Mouse (Mus musculus) ES-E14 (cell line): ENCODE measurements around the gene Pdgfd. TPM values are rescaled to one million over a fixed set of nuclear protein-coding genes. Genes with fewer than 3 reads are reported as not detected.

Experiments
- DNase-seq: peaks from one replicate; pipeline ENCODE4 v3.0.0-alpha.2; 2013; ENCODE audit warnings: low read depth, low spot score
- H3K27ac ChIP-seq: 2 replicates; pipeline ENCODE4 v1.5.1; 2012; ENCODE audit warnings: low read depth, mild to moderate bottlenecking, low read length, moderate library complexity, mixed read lengths; ENCODE audit not compliant: poor library complexity, insufficient read depth, severe bottlenecking
- H3K36me3 ChIP-seq: 2 replicates; pipeline ENCODE4 v1.6.1; 2012; ENCODE audit warnings: mild to moderate bottlenecking, low read length, moderate library complexity, mixed read lengths; ENCODE audit not compliant: control insufficient read depth, poor library complexity, insufficient read depth, severe bottlenecking
- H3K4me1 ChIP-seq, 2 experiments: fragments of 150-350 bp in 1 of 2; sonication (generic) in 1 of 2; 2 replicates each; pipeline ENCODE4 v1.6.1; 2012; ENCODE audit warnings: low read length in 2 of 2, mild to moderate bottlenecking in 1 of 2, mixed read lengths in 1 of 2; ENCODE audit not compliant: control insufficient read depth in 2 of 2, insufficient read depth in 2 of 2, poor library complexity in 1 of 2
- H3K4me3 ChIP-seq, 2 experiments: fragments of 150-350 bp in 1 of 2; sonication (generic) in 1 of 2; 2 replicates each; pipeline ENCODE4 v1.5.1; 2012; ENCODE audit warnings: low read length in 2 of 2, low read depth in 1 of 2, mild to moderate bottlenecking in 1 of 2, mixed read lengths in 1 of 2; ENCODE audit not compliant: insufficient read depth in 1 of 2, poor library complexity in 1 of 2, severe bottlenecking in 1 of 2
- H3K9ac ChIP-seq: 2 replicates; pipeline ENCODE4 v1.6.1; 2012; ENCODE audit warnings: low read depth, mild to moderate bottlenecking, low read length, mixed read lengths; ENCODE audit not compliant: poor library complexity, insufficient read depth, severe bottlenecking
- H3K9me3 ChIP-seq: fragments of 150-350 bp; sonication (generic); 2 replicates; pipeline ENCODE4 v1.6.1; 2012; ENCODE audit warnings: low read depth, mild to moderate bottlenecking, low read length; ENCODE audit not compliant: control insufficient read depth, insufficient read depth
- CHD2 ChIP-seq: IDR thresholded peaks from 2 replicates; pipeline ENCODE4 v1.6.1; 2014; ENCODE audit warnings: mild to moderate bottlenecking, low read depth, low read length, inconsistent platforms
- HCFC1 ChIP-seq: IDR thresholded peaks from 2 replicates; pipeline ENCODE4 v1.6.1; 2012; ENCODE audit warnings: low read length, inconsistent platforms, borderline replicate concordance; ENCODE audit not compliant: insufficient read depth
- MAFK ChIP-seq: IDR thresholded peaks from 2 replicates; pipeline ENCODE4 v1.6.1; 2014; ENCODE audit warnings: mild to moderate bottlenecking, low read depth, low read length, inconsistent platforms; ENCODE audit not compliant: insufficient read depth
- ZC3H11A ChIP-seq: IDR thresholded peaks from 2 replicates; pipeline ENCODE4 v1.6.1; 2012; ENCODE audit warnings: low read depth, mild to moderate bottlenecking, inconsistent platforms, low read length, borderline replicate concordance
- ZNF384 ChIP-seq: IDR thresholded peaks from 2 replicates; pipeline ENCODE4 v1.6.1; 2012; ENCODE audit warnings: low read depth, low read length, inconsistent platforms
- in situ Hi-C, 2 experiments: fragments of 600-800 bp; cut with MboI; formaldehyde crosslinking; loops; one replicate each; pipeline ENCODE4 v1.15.1; 2025; ENCODE audit warnings: low sequenced_read_pairs in 2 of 2, inconsistent platforms in 1 of 2; ENCODE audit not compliant: unreplicated experiment in 2 of 2
- total RNA-seq: library from RNA; depleted of rRNA; stranded (reverse); fragments of 300-350 nt; gene quantifications from 2 replicates; pipeline ENCODE4 v1.2.3, GENCODE M21; 2012

Pdgfd gene
- total RNA-seq, 1 experiment, result 0.76 TPM

DNA sequence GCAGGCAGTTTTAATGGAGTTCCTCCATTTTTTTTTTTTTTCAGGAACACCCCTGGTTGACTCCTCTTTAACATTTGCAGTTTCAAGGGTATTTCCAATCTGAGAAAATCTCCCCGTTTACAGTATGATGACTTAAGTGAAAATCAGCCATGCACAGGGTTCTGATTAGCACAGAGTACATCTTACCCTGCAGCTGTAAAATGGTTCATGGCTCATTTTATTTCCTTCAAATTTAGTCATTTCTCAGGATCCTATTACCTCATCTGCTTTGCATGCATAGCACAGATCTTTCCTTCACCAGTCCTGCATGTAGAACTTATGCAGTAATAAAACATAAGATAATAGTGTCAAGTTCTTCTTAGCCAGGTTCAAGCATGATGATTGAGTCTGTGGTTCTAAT is 165.1 kb downstream of the Pdgfd start:
- Histone ChIP-seq H3K27ac (no peak overlapping the region), H3K4me3 (no peak overlapping the region), H3K36me3 (no peaks in the 10 kb centered on the region), H3K4me1 (no peaks in the 10 kb centered on the region), H3K9me3 (no peaks in the 10 kb centered on the region), H3K9ac (no peak overlapping the region)
- in situ Hi-C loops, result no loop called here
- no peak for DNase-seq
- TF ChIP-seq HCFC1 (no peak), MAFK (no peak), CHD2 (no peak), ZNF384 (no peak), ZC3H11A (no peak)

DNA sequence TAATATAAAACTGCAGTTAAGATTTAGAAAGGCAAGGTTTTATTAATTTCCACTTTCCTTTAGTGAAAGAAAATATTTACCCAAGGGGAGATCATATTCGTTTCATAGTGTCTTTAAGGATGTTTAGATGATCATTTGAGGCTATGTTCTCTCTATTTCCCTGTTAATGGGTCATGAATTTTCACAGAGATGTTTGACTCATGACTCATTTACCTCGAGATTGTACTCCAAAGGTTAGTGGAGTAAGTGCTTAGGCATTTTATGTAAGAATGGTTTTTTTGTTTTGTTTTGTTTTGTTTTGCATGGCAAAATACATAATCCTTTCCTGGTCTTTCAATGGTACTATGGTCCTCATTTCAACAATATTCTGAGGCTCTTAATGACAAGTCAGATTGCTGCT is 167.9 kb downstream of the Pdgfd start:
- DNase-seq, result no peak
- H3K4me1 ChIP-seq, result no peaks in the 10 kb centered on the region
- in situ Hi-C loops, result no loop called here
- no peaks in the 10 kb centered on the region for H3K9me3 ChIP-seq
- H3K36me3 ChIP-seq, result no peaks in the 10 kb centered on the region
- TF ChIP-seq HCFC1 (no peak), MAFK (no peak), CHD2 (no peak), ZC3H11A (no peak), ZNF384 (no peak)
- H3K4me3 ChIP-seq, result no peak overlapping the region
- H3K9ac ChIP-seq, result no peak overlapping the region
- H3K27ac ChIP-seq, result no peak overlapping the region

DNA sequence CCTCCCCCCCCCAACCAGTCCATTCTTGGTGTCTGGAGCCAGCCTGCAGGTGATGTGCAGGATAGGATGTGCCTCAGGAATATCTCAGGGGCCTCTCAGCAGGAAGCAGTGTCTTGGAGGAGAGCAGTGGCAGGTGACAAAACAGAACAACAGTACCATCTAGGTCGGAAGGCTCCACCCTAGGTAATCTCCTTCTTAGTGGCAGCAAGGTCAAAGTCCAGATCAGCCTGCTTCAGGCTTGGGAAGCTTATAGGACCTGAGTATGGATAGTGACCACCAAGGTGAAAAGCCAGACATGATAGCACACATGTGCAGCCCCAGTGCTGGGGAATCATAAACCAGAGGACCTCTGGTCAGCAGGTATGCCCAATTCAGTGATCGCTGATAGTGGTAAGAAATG is 169.5 kb downstream of the Pdgfd start:
- in situ Hi-C loops, result no loop called here
- no peaks in the 10 kb centered on the region for H3K36me3 ChIP-seq
- no peaks in the 10 kb centered on the region for H3K9me3 ChIP-seq
- no peaks in the 10 kb centered on the region for H3K4me1 ChIP-seq
- H3K27ac ChIP-seq, result no peak overlapping the region
- H3K9ac ChIP-seq, result no peak overlapping the region
- DNase-seq, result no peak
- TF ChIP-seq CHD2 (no peak), ZC3H11A (no peak), HCFC1 (no peak), ZNF384 (no peak), MAFK (no peak)
- H3K4me3 ChIP-seq, result no peak overlapping the region

DNA sequence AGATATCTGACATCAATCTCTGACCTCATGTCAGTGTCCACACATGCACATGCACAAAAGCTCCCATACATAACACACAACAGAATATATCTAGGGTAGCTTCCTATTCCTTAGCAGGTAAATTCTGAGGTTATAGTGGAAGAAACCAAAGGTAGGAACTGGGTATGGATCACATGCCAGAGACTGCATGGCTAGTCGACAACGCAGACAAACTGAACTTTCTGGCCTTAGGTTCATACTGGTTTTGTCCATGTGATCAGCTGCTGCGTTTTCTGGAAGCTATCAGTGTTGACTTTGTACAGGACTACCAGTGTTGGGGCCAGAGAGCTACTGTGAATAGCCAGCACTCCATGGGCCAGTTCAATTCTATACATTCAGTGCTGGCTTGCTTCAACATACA is 170.0 kb downstream of the Pdgfd start:
- in situ Hi-C loops, result no loop called here
- H3K4me1 ChIP-seq, result no peaks in the 10 kb centered on the region
- no peak overlapping the region for H3K4me3 ChIP-seq
- H3K9me3 ChIP-seq, result no peaks in the 10 kb centered on the region
- no peak for DNase-seq
- no peaks in the 10 kb centered on the region for H3K36me3 ChIP-seq
- no peak overlapping the region for H3K27ac ChIP-seq
- H3K9ac ChIP-seq, result no peak overlapping the region
- TF ChIP-seq HCFC1 (no peak), CHD2 (no peak), ZNF384 (no peak), ZC3H11A (no peak), MAFK (no peak)

DNA sequence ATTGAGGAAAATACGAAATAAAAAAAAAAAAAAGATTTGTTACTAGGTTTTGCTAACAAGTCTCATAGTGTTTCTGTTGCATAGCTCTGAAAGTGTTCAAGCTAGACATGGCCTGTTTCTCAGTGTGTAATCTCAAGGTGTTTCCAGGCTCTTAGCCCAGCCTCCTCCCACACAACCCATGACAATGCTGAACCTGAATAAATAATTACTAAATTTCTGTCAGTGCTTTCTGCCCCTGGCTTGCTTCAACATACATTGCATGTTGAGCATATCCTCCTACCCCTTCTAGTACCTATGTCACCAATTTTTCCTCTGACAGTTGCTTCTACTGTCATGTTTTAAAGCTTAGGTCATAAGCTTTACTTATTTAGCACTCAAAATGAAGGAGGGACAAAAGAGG is 171.0 kb downstream of the Pdgfd start:
- H3K9ac ChIP-seq, result no peak overlapping the region
- DNase-seq, result no peak
- in situ Hi-C loops, result no loop called here
- H3K9me3 ChIP-seq, result no peaks in the 10 kb centered on the region
- H3K4me3 ChIP-seq, result no peak overlapping the region
- TF ChIP-seq ZC3H11A (no peak), CHD2 (no peak), ZNF384 (no peak), HCFC1 (no peak), MAFK (no peak)
- no peaks in the 10 kb centered on the region for H3K36me3 ChIP-seq
- H3K27ac ChIP-seq, result no peak overlapping the region
- H3K4me1 ChIP-seq, result no peaks in the 10 kb centered on the region
